Mouse (Mus musculus) cerebellum, adult 9-10 months (tissue): ENCODE measurements at regions not wholly inside any gene's neighbourhood (a gene's known extent, or its start where the extent isn't known, plus 50 kb on each side); places are given as distances from the start of the nearest gene placed in this dataset.

ENCODE experiments used
- DNase-seq: peaks from one replicate; pipeline ENCODE4 v3.0.0; 2022

DNA sequence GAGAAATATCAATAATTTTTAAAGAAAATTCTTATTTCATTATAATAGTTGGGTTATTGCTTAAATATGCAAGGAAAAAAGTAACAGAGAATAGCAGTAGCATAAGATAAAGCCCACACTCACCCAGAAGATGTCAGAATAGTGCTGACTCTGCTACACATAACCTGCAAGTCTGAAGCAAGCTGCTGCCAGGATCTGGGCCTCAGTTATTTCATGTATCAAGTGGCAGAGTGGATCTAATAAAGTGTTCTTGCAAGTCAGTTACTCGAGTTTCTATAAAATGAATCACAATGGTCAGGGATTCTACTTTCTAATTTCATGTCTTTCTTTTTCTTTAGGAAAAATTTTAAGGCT is 466.2 kb downstream of the Klhl13 start:
- DNase-seq: no peak

DNA sequence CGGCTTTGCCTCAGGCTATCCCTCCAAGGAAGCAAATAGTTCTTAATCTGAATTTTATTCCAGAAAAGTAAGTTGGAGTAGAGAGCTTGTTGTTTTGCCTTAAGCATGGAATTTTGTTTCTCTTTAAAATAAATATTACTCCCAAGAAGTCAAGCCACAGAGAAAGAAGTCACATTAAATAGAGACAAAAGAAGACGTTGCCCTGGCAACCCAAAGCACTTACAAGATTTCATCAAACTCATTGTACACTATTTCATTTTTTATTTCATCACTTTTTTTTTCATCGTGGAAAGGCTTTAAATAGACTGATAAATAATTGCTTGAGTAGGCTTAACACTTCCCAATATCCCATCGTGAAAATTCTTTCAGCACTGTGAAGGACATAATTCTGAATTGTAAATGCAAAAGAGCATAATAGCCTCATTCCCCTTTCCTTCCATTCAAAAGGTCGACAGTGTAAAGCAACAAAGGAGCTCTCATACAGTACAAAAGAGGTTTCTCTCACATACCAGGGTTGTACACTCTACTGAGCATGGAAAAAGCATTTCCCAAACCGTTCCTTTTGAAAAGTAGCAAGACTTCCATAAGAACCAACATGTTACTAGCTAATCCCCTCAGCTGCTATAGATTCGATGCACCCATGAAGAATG is 466.7 kb downstream of the Klhl13 start:
- no peak for DNase-seq

DNA sequence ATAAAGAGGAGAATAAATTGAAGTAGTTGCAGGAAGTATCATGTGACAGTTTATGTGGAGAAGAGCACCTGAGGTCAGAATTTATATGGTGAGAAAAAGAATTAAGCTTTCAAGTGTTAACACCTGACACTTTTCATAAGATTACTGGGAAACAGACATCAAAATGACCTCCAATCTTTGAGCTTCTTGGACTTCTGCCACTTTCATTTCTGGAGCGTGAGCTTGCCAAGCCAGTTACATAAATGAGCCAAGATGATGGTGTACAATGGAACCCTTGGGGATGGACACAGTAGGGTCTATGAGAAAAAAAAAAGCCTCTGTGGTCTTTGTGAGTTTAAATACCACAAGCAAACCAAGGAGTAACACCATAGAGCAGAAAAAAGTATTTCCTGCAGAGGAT is 495.1 kb downstream of the Klhl13 start:
- DNase-seq: peak; percentile 5

DNA sequence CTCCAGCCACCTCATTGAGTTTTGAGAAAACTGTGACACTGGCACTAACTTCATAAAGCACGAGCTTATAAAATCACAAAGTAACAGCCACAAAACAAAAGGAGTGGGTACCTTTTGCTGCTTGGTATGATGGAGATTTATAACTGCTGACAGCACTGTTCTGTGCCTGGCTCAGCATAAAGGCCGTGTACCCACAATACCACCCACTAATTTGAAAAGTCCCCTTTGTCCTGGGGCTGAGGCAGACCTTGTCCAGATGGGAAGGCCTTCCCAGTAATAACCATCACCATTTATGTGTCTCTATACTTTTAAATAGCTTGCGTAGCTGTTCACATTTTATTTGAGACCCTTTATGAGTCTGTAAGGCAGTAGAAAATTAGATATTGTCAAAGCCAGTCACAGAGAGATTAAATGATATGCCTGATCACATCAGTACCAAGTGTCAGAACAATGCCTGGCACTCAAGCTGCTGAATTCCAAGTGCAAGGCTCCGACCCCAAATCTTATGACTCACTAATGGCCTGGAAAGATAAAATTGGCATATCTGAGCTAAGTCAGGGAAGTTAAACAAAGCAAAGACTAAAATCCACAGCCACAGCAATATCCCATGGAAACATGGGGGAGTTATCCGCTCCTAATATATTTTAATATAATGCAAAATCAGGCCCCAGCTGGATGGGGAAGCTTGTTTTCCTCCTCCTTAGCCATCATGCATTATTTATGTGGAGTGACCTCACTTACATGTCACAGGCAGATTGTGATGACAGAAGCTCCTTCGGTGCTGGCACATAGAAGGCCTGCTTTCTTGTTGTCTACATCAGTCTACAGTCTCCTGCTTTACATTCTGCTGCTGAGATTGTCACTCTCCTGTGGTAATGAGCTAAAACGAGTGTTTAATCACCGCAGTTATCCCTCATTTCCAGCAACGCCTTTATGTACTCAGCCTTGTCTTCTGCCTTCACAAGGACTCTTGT is 515.1 kb downstream of the Klhl13 start:
- no peak for DNase-seq

DNA sequence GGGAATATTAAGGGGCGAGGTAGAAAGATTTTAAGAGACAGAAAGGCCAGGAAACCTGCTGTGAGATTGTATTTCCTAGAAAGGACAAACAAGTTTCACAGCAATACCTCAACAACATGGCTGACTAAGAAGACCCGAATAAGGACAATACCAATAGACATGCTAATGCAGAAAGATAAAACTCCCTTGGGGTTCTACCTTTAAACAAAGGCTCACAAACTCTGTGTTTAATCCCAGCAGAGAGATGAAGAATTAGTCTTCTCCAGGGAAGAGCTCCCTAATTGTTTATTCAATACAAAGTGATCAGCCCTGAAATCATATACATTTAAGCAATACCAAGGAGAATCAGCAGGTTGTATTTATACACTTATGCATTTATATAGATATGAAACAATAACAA is 516.1 kb downstream of the Klhl13 start:
- no peak for DNase-seq

DNA sequence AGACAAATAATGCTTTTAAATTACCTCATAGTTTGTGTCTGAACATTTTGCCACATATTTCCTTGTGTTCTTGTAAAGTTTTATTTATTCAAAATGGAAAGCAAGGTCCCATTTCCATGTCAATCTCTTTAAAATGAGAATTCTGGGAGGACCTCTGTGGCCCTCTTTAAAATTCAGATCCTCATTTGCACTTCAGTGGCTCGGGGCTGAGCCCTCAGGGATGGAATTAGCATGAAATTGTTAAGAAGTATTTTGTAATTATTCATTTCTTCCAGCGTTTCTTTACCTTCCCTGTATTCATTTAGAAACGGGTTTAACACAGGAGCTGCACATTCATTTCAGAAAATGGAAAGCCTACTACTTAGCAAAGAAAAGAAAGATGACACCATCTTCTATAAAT is 531.7 kb downstream of the Klhl13 start:
- DNase-seq: no peak

DNA sequence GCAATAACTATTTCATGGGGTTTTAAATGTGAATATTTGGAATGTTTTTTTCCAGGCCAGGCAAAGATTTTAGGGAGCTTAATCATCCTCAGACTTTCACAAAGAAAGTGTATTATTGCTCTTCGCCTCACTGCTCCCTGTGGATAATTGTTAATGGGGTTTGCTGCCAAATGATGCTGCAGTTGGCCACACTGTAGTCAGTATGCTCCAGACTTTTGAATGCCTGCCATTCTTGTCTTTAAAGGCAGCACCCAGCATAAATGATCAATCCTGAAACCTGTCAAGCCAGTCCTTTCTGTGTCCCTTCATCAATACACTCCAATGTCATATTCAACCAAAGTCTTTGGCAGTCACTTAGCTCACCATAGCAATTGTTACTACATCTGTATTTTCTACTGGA is 559.7 kb downstream of the Klhl13 start:
- DNase-seq: no peak

DNA sequence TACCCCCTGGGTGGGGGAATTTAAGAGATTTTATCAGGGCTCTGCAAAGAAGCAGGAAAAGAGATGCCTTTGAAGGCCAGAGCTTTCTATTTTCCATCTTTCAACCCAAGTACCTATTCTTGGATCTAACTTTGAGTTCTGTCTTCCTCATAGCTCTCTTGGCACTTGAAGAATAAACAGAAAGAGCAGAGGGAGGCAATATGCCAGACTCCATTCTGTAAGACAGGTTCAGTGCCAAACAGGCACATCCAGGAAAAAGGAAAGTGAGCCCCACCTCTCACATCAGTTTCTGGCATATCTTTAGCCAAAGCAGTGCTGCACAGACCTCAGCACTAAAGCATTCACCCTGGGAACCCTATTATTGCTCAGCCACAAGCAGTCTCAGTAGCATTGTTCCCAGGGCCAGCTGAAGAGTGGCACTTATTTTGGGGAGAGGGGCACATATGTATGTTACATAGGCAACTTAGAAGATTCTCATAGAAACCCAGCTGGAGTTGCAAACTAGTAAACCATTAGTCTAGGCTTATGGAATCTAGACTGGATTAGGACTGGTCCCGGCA is 594.8 kb downstream of the Klhl13 start:
- DNase-seq: no peak

DNA sequence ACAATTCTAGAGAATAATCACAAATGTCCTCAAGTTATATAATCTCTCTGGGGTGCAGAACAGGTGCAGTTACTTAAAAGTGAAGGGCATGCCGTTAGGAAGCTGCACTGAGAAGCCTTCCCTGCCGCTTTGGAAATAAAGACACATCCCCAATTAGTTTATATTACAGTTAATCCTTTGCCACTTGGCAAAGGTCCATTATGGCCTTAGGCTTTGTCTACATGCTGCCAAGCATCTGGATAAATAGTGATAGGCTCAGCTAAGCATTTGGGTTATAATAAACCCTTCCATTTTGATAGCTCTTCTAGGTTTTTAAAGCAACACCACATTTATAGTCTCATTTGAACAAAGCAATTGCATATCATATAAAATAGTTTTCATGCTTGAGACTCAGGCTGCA is 625.6 kb downstream of the Klhl13 start:
- DNase-seq: no peak

DNA sequence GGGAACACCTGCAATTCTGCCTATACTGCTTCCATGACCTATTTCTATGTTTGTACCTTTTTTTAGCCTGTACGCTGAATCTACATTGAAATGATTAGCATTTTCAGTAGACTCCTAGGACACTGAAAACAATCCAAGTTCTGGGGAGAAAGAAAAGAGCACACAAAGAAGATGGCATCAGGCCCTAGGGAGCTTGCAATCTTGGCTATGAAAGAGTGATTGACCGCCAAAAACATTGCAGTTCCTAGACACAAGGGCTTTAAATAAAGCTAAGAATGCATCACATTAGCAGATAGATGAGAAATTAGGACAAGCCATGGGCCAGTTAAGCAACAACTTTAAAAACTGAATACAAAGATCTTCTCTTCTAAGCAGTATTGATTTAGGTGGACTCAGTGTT is 666.7 kb downstream of the Klhl13 start:
- peak; percentile 7 for DNase-seq

DNA sequence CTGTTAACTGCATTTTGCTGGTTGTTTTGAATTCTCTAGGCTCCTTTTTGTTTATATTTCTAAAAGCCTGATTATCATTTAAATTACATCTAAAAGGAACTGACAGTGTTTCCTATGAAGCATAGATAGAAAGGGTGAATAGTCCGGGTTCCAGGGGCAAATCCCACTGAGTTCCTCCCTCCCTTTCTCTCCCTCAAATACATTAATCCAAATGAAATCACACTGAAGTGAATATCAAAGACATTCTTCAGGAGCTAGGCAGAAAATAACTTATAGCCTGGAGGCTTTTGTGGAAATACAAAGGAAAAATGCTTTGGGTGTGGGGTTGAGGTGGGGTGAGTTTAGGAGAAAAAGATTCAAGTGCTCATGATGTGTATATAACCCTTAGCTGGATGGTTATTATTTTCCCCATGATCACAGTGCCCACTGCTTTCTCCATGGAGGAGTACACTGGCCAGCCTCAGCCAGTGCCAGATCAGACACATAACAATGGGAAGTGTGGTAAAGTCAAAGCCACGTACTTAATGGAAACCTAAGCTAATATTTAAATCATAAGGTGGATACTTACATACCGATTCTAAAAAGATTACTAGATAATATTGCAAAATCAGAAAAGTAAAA is 707.0 kb downstream of the Klhl13 start:
- no peak for DNase-seq
